ENCODE assay signal across 18 mouse cellular contexts in genomic region chr15:98930017-98930734, GRCm38 (mm10). TPM values are rescaled to one million over a fixed set of nuclear protein-coding genes. Genes with fewer than 3 reads are reported as not detected.
A peak's percentile ranks its signal among the peaks of the same experiment; 100 is the strongest.
DNase-seq lines count a peak whose midpoint lies in the region; ATAC-seq and TF ChIP-seq lines count a peak whose summit lies in the region.
"Had no signal": no experiment of that assay in that cellular context is flagged by ENCODE, and none has a peak within 500 bp of the region (broad histone marks: within the 10 kb centered on the region; RNA-seq: fewer than 3 reads in every experiment).

No protein-coding gene starts in this region.

- H3K27ac ChIP-seq in heart, embryonic 15.5 days, result peak overlapping the region; percentile 22; the same call in 1 of the 2 replicates
- no peak overlapping the region for H3K27ac ChIP-seq in heart, embryonic 11.5 days (ENCODE audit: low read depth, low read length)
- H3K27ac ChIP-seq in midbrain, embryonic 11.5 days (ENCODE audit: low read depth, low read length), result 0 out of 2 replicates have a peak overlapping the region, but pooled peaks have one; percentile 16
- no peak overlapping the region for H3K27ac ChIP-seq in midbrain, embryonic 16.5 days (ENCODE audit: low read length)
- no peak overlapping the region for H3K27ac ChIP-seq in MEL (ENCODE audit: control insufficient read depth, low read depth, low read length)
- H3K27ac ChIP-seq in liver, embryonic 15.5 days (replicated peaks), result peak overlapping the region; percentile 19; the same call in 1 of the 2 replicates
- H3K27ac ChIP-seq: heart, embryonic 10.5 days; kidney, postnatal 0 days had no signal

- H3K9ac ChIP-seq in heart, embryonic 15.5 days, result no peak overlapping the region
- no peak overlapping the region for H3K9ac ChIP-seq in heart, embryonic 11.5 days (ENCODE audit: low read depth, low read length)
- no peak overlapping the region for H3K9ac ChIP-seq in midbrain, embryonic 11.5 days (ENCODE audit: low read length)
- no peak overlapping the region for H3K9ac ChIP-seq in midbrain, embryonic 16.5 days (ENCODE audit: low read depth, low read length)
- no peak overlapping the region for H3K9ac ChIP-seq in MEL (ENCODE audit: control insufficient read depth, low read depth, low read length, poor library complexity, severe bottlenecking)
- no peak overlapping the region for H3K9ac ChIP-seq in liver, embryonic 15.5 days

- no peak for TF ChIP-seq CTCF in MEL (IDR thresholded peaks at IDR 0.05 in 2 of 3, conservative IDR thresholded peaks at IDR 0.05 in 1 of 3; ENCODE audit: control insufficient read depth in 1 of 3, insufficient read depth in 1 of 3, low read depth in 2 of 3, low read length in 3 of 3, poor library complexity in 1 of 3, severe bottlenecking in 1 of 3)

- H3K4me1 ChIP-seq in heart, embryonic 15.5 days (replicated peaks), result peaks cover 15% of the 10 kb centered on the region
- H3K4me1 ChIP-seq in heart, embryonic 11.5 days (ENCODE audit: control insufficient read depth, insufficient read depth, low read length), result peaks cover 1% of the 10 kb centered on the region; the same call in 1 of the 2 replicates
- peaks cover 7% of the 10 kb centered on the region for H3K4me1 ChIP-seq in midbrain, embryonic 11.5 days (ENCODE audit: control insufficient read depth, insufficient read depth, low read length)
- peaks cover 22% of the 10 kb centered on the region for H3K4me1 ChIP-seq in midbrain, embryonic 16.5 days (ENCODE audit: control insufficient read depth, insufficient read depth, low read length)
- H3K4me1 ChIP-seq in MEL (ENCODE audit: control insufficient read depth in 1 of 2, insufficient read depth in 2 of 2, low read length in 2 of 2), result no peaks in the 10 kb centered on the region
- peaks cover 22% of the 10 kb centered on the region for H3K4me1 ChIP-seq in liver, embryonic 15.5 days (replicated peaks)

- peak; percentile 38 to 89; a peak in 3 of 4 replicates for TF ChIP-seq POLR2A in MEL (IDR thresholded peaks at IDR 0.05; ENCODE audit: control insufficient read depth in 1 of 2, insufficient read depth in 1 of 2, low read depth in 1 of 2, low read length in 2 of 2, poor library complexity in 1 of 2)

- H3K36me3 ChIP-seq in heart, embryonic 15.5 days, result peaks cover 6% of the 10 kb centered on the region
- no peaks in the 10 kb centered on the region; the same call in 1 of the 2 replicates for H3K36me3 ChIP-seq in heart, embryonic 11.5 days (ENCODE audit: control insufficient read depth, insufficient read depth, low read length)
- peaks cover 2% of the 10 kb centered on the region for H3K36me3 ChIP-seq in midbrain, embryonic 11.5 days (ENCODE audit: control insufficient read depth, insufficient read depth, low read length)
- H3K36me3 ChIP-seq in midbrain, embryonic 16.5 days (ENCODE audit: control insufficient read depth, insufficient read depth, low read length), result peaks cover 8% of the 10 kb centered on the region; the same call in 1 of the 2 replicates
- H3K36me3 ChIP-seq in MEL (ENCODE audit: control insufficient read depth in 1 of 2, insufficient read depth in 2 of 2, low read length in 2 of 2), result peaks cover 2 to 3% of the 10 kb centered on the region in 2 experiments; a peak in 2 of 4 replicates
- peaks cover 23% of the 10 kb centered on the region for H3K36me3 ChIP-seq in liver, embryonic 15.5 days (replicated peaks)

- peaks cover 17% of the 10 kb centered on the region for H3K79me2 ChIP-seq in MEL (ENCODE audit: control insufficient read depth, insufficient read depth, low read length, poor library complexity)

- no peak for ATAC-seq in heart, embryonic 15.5 days (replicated peaks; ENCODE audit: insufficient number of reproducible peaks, insufficient read depth, low FRiP score, low read depth)
- ATAC-seq in heart, embryonic 11.5 days (replicated peaks; ENCODE audit: insufficient number of reproducible peaks, low FRiP score, low TSS enrichment), result no peak
- no peak for ATAC-seq in midbrain, embryonic 11.5 days (ENCODE audit: low FRiP score)
- ATAC-seq in midbrain, embryonic 16.5 days, result no peak
- no peak for ATAC-seq in liver, embryonic 15.5 days (ENCODE audit: insufficient read depth)
- ATAC-seq: activated CD4-positive, CD25-positive, alpha-beta regulatory T cell, adult 4 months had no signal

- H3K4me2 ChIP-seq in heart, embryonic 15.5 days, result no peak overlapping the region
- no peak overlapping the region for H3K4me2 ChIP-seq in heart, embryonic 11.5 days
- no peak overlapping the region for H3K4me2 ChIP-seq in midbrain, embryonic 11.5 days
- no peak overlapping the region for H3K4me2 ChIP-seq in midbrain, embryonic 16.5 days (ENCODE audit: low read length)
- H3K4me2 ChIP-seq in liver, embryonic 15.5 days, result no peak overlapping the region

- TF ChIP-seq EP300 in MEL (IDR thresholded peaks at IDR 0.05; ENCODE audit: low read depth in 1 of 2, low read length in 2 of 2), result no peak

- 52% methylated on average over 8 of the region's 8 CpGs for WGBS in heart, embryonic 15.5 days
- 48% methylated on average over 8 of the region's 8 CpGs for WGBS in heart, embryonic 11.5 days (ENCODE audit: insufficient replicate concordance)
- 54% methylated on average over 8 of the region's 8 CpGs for WGBS in midbrain, embryonic 11.5 days
- WGBS in midbrain, embryonic 16.5 days, result 59% methylated on average over 8 of the region's 8 CpGs
- WGBS in liver, embryonic 15.5 days (ENCODE audit: insufficient replicate concordance), result 43% methylated on average over 8 of the region's 8 CpGs

- H3K4me3 ChIP-seq in heart, embryonic 15.5 days, result no peak overlapping the region
- no peak overlapping the region for H3K4me3 ChIP-seq in heart, embryonic 11.5 days (ENCODE audit: low read depth, low read length)
- H3K4me3 ChIP-seq in midbrain, embryonic 11.5 days (ENCODE audit: low read depth, low read length), result no peak overlapping the region
- H3K4me3 ChIP-seq in midbrain, embryonic 16.5 days (ENCODE audit: low read depth, low read length), result no peak overlapping the region
- H3K4me3 ChIP-seq in MEL (ENCODE audit: control insufficient read depth in 1 of 2, insufficient read depth in 1 of 2, low read depth in 2 of 2, low read length in 2 of 2), result no peak overlapping the region
- no peak overlapping the region for H3K4me3 ChIP-seq in liver, embryonic 15.5 days (replicated peaks)
- H3K4me3 ChIP-seq: heart, embryonic 10.5 days had no signal

- DNase-seq in midbrain, embryonic 11.5 days (ENCODE audit: low spot score, missing footprints), result peak; percentile 87
- peak; percentile 75 for DNase-seq in MEL (ENCODE audit: low read depth, low spot score)
- DNase-seq in frontal cortex, postnatal 14 days (ENCODE audit: low spot score in 2 of 2), result no peak
- DNase-seq in kidney, postnatal 4 days, result no peak
- DNase-seq: gastrocnemius, postnatal 10 days; layer of hippocampus, postnatal 36 days; spleen, adult 18-20 months had no signal

- H3K9me3 ChIP-seq in heart, embryonic 15.5 days (replicated peaks), result no peaks in the 10 kb centered on the region
- H3K9me3 ChIP-seq in heart, embryonic 11.5 days (replicated peaks; ENCODE audit: control insufficient read depth, low read length), result no peaks in the 10 kb centered on the region
- H3K9me3 ChIP-seq in midbrain, embryonic 11.5 days (ENCODE audit: control insufficient read depth, low read length), result no peaks in the 10 kb centered on the region
- H3K9me3 ChIP-seq in midbrain, embryonic 16.5 days (replicated peaks; ENCODE audit: control insufficient read depth, low read length, poor library complexity, severe bottlenecking), result no peaks in the 10 kb centered on the region
- H3K9me3 ChIP-seq in MEL (replicated peaks; ENCODE audit: insufficient read depth, low read length), result no peaks in the 10 kb centered on the region
- H3K9me3 ChIP-seq in liver, embryonic 15.5 days (replicated peaks), result no peaks in the 10 kb centered on the region
- H3K9me3 ChIP-seq: heart, embryonic 10.5 days; megakaryocyte, embryonic 14.5 days had no signal

- TF ChIP-seq RAD21 in MEL (IDR thresholded peaks at IDR 0.05; ENCODE audit: low read depth, low read length), result no peak

- no peaks in the 10 kb centered on the region for H3K27me3 ChIP-seq in heart, embryonic 15.5 days
- no peaks in the 10 kb centered on the region for H3K27me3 ChIP-seq in heart, embryonic 11.5 days (ENCODE audit: control insufficient read depth, insufficient read depth, low read length)
- no peaks in the 10 kb centered on the region for H3K27me3 ChIP-seq in midbrain, embryonic 11.5 days (ENCODE audit: control insufficient read depth, insufficient read depth, low read length)
- H3K27me3 ChIP-seq in midbrain, embryonic 16.5 days (ENCODE audit: control insufficient read depth, insufficient read depth, low read depth, low read length), result no peaks in the 10 kb centered on the region
- H3K27me3 ChIP-seq in MEL (ENCODE audit: control insufficient read depth in 1 of 2, insufficient read depth in 2 of 2, low read length in 2 of 2), result no peaks in the 10 kb centered on the region
- no peaks in the 10 kb centered on the region for H3K27me3 ChIP-seq in liver, embryonic 15.5 days
- H3K27me3 ChIP-seq: megakaryocyte, embryonic 14.5 days had no signal

RNA-seq across cellular contexts. Expression of gene Tuba1b, which starts 4.2 kb away (rescaled TPM):
- 1,310 and 1,493 TPM in 2 replicates for polyA plus RNA-seq in heart, embryonic 15.5 days (2015; fragmentation: Nextera tagmentation; extraction: Ambion mirVana)
- 1,819 and 1,826 TPM in 2 replicates for polyA plus RNA-seq in heart, embryonic 11.5 days (2014; fragmentation: Nextera tagmentation; extraction: Ambion mirVana)
- 2,214 and 2,255 TPM in 2 replicates for polyA plus RNA-seq in midbrain, embryonic 11.5 days (2014; fragmentation: Nextera tagmentation; extraction: Ambion mirVana)
- 1,165 and 1,361 TPM in 2 replicates for polyA plus RNA-seq in midbrain, embryonic 16.5 days (2015; fragmentation: Nextera tagmentation; extraction: Ambion mirVana)
- total RNA-seq in MEL (2012; rRNA removed), result 1,577 and 1,672 TPM in 2 replicates
- polyA plus RNA-seq in MEL (2012; ENCODE audit: insufficient read depth in 1 of 2, insufficient read length in 2 of 2, low read depth in 1 of 2, low replicate concordance in 2 of 2, missing spikeins in 1 of 2), result 1,000 to 10,000 TPM in 1 of 2 experiments, not detected in 1; 1,861 TPM
- polyA plus RNA-seq in liver, embryonic 15.5 days (2015; fragmentation: Nextera tagmentation; extraction: Ambion mirVana), result 1,053 and 1,106 TPM in 2 replicates

RNA-seq across cellular contexts. Expression of gene Lmbr1l, which starts 12.1 kb away (rescaled TPM):
- polyA plus RNA-seq in heart, embryonic 15.5 days (2015; fragmentation: Nextera tagmentation; extraction: Ambion mirVana), result 10.7 and 13.7 TPM in 2 replicates
- 4.0 and 5.7 TPM in 2 replicates for polyA plus RNA-seq in heart, embryonic 11.5 days (2014; fragmentation: Nextera tagmentation; extraction: Ambion mirVana)
- polyA plus RNA-seq in midbrain, embryonic 11.5 days (2014; fragmentation: Nextera tagmentation; extraction: Ambion mirVana), result 7.5 and 9.8 TPM in 2 replicates
- polyA plus RNA-seq in midbrain, embryonic 16.5 days (2015; fragmentation: Nextera tagmentation; extraction: Ambion mirVana), result 27.9 and 33.5 TPM in 2 replicates
- total RNA-seq in MEL (2012; rRNA removed), result 7.0 and 13.5 TPM in 2 replicates
- polyA plus RNA-seq in MEL (2012; ENCODE audit: insufficient read depth in 1 of 2, insufficient read length in 2 of 2, low read depth in 1 of 2, low replicate concordance in 2 of 2, missing spikeins in 1 of 2), result 10 to 100 TPM in 1 of 2 experiments, not detected in 1; 17.3 TPM
- 4.7 and 4.8 TPM in 2 replicates for polyA plus RNA-seq in liver, embryonic 15.5 days (2015; fragmentation: Nextera tagmentation; extraction: Ambion mirVana)

RNA-seq across cellular contexts. Expression of gene Gm49450, which starts 23.2 kb away (rescaled TPM):
- polyA plus RNA-seq in heart, embryonic 15.5 days (2015; fragmentation: Nextera tagmentation; extraction: Ambion mirVana), result not detected in 2 replicates
- not detected in 2 replicates for polyA plus RNA-seq in heart, embryonic 11.5 days (2014; fragmentation: Nextera tagmentation; extraction: Ambion mirVana)
- polyA plus RNA-seq in midbrain, embryonic 11.5 days (2014; fragmentation: Nextera tagmentation; extraction: Ambion mirVana), result not detected in 2 replicates
- not detected in 2 replicates for polyA plus RNA-seq in midbrain, embryonic 16.5 days (2015; fragmentation: Nextera tagmentation; extraction: Ambion mirVana)
- total RNA-seq in MEL (2012; rRNA removed), result not detected in 2 replicates
- not detected for polyA plus RNA-seq in MEL (2012; ENCODE audit: insufficient read depth in 1 of 2, insufficient read length in 2 of 2, low read depth in 1 of 2, low replicate concordance in 2 of 2, missing spikeins in 1 of 2)
- not detected in 2 replicates for polyA plus RNA-seq in liver, embryonic 15.5 days (2015; fragmentation: Nextera tagmentation; extraction: Ambion mirVana)
- total RNA-seq: adrenal gland, postnatal 4 days; gastrocnemius, postnatal 10 days; layer of hippocampus, postnatal 36 days; liver, adult 2 months had no signal
- polyA plus RNA-seq: activated CD4-positive, CD25-positive, alpha-beta regulatory T cell, adult 4 months; heart, embryonic 10.5 days; kidney, postnatal 0 days had no signal

RNA-seq across cellular contexts. Expression of gene Tuba1a, which starts 23.3 kb away (rescaled TPM):
- polyA plus RNA-seq in heart, embryonic 15.5 days (2015; fragmentation: Nextera tagmentation; extraction: Ambion mirVana), result 719 and 906 TPM in 2 replicates
- polyA plus RNA-seq in heart, embryonic 11.5 days (2014; fragmentation: Nextera tagmentation; extraction: Ambion mirVana), result 1,237 and 1,376 TPM in 2 replicates
- 7,669 and 8,043 TPM in 2 replicates for polyA plus RNA-seq in midbrain, embryonic 11.5 days (2014; fragmentation: Nextera tagmentation; extraction: Ambion mirVana)
- 17,735 and 17,910 TPM in 2 replicates for polyA plus RNA-seq in midbrain, embryonic 16.5 days (2015; fragmentation: Nextera tagmentation; extraction: Ambion mirVana)
- total RNA-seq in MEL (2012; rRNA removed), result 112 and 133 TPM in 2 replicates
- 10 to 100 TPM in 1 of 2 experiments, not detected in 1; 83.6 TPM for polyA plus RNA-seq in MEL (2012; ENCODE audit: insufficient read depth in 1 of 2, insufficient read length in 2 of 2, low read depth in 1 of 2, low replicate concordance in 2 of 2, missing spikeins in 1 of 2)
- 71.7 and 75.1 TPM in 2 replicates for polyA plus RNA-seq in liver, embryonic 15.5 days (2015; fragmentation: Nextera tagmentation; extraction: Ambion mirVana)

RNA-seq across cellular contexts. Expression of gene Dhh, which starts 31.8 kb away (rescaled TPM):
- 2.1 and 4.2 TPM in 2 replicates for polyA plus RNA-seq in heart, embryonic 15.5 days (2015; fragmentation: Nextera tagmentation; extraction: Ambion mirVana)
- polyA plus RNA-seq in heart, embryonic 11.5 days (2014; fragmentation: Nextera tagmentation; extraction: Ambion mirVana), result 2.5 and 5.0 TPM in 2 replicates
- polyA plus RNA-seq in midbrain, embryonic 11.5 days (2014; fragmentation: Nextera tagmentation; extraction: Ambion mirVana), result 0.27 and 0.40 TPM in 2 replicates
- polyA plus RNA-seq in midbrain, embryonic 16.5 days (2015; fragmentation: Nextera tagmentation; extraction: Ambion mirVana), result 0.36 and 0.39 TPM in 2 replicates
- total RNA-seq in MEL (2012; rRNA removed), result 0.12 TPM in 1 of 2 replicates, not detected in the other
- polyA plus RNA-seq in MEL (2012; ENCODE audit: insufficient read depth in 1 of 2, insufficient read length in 2 of 2, low read depth in 1 of 2, low replicate concordance in 2 of 2, missing spikeins in 1 of 2), result not detected
- polyA plus RNA-seq in liver, embryonic 15.5 days (2015; fragmentation: Nextera tagmentation; extraction: Ambion mirVana), result 0.08 and 0.12 TPM in 2 replicates
- total RNA-seq: common myeloid progenitor, adult 5-6 weeks had no signal

Comparison
In these comparisons a context has a peak if more than half of its experiments do, and no peak if none do; other contexts are left out.
1. H3K27ac ChIP-seq: peak in heart, embryonic 15.5 days (single experiment), midbrain, embryonic 11.5 days (single experiment) and liver, embryonic 15.5 days (single experiment); none in heart, embryonic 11.5 days (single experiment), midbrain, embryonic 16.5 days (single experiment) and MEL (single experiment).
2. DNase-seq: peak in midbrain, embryonic 11.5 days (single experiment) and MEL (single experiment); none in frontal cortex, postnatal 14 days (0 of 2) and kidney, postnatal 4 days (0 of 2).